Mouse (Mus musculus): ENCODE results near the gene Mafg. TPM values are rescaled to one million over a fixed set of nuclear protein-coding genes. Genes with fewer than 3 reads are reported as not detected.

Gene Mafg
- polyA plus RNA-seq, 1 experiment from 2014 or later, result 36.4 TPM

- peak; percentile 91 for ATAC-seq (ENCODE audit: insufficient number of reproducible peaks, low FRiP score, low TSS enrichment, low read depth)
- Histone ChIP-seq H3K27me3 (no peaks in the 10 kb centered on the region), H3K27ac (replicated peaks) (peak within 1 kb of the TSS; percentile 77), H3K36me3 (peaks cover 64% of the 10 kb centered on the region), H3K9ac (peak within 1 kb of the TSS; percentile 72), H3K4me1 (peaks cover 19% of the 10 kb centered on the region), H3K4me3 (replicated peaks) (peak within 1 kb of the TSS; percentile 80), H3K4me2 (replicated peaks) (peak within 1 kb of the TSS; percentile 74), H3K9me3 (replicated peaks) (no peaks in the 10 kb centered on the region)
- WGBS, result under 1% methylated on average over 56 of the region's 56 CpGs
These were observed 15.8 kb downstream of the Mafg start, which contains the start of gene Pcyt2 for GRCm38 (mm10) chr11:120617519-120618112. TSS of gene Pcyt2 (minus strand) at chr11:120617936.

DNA sequence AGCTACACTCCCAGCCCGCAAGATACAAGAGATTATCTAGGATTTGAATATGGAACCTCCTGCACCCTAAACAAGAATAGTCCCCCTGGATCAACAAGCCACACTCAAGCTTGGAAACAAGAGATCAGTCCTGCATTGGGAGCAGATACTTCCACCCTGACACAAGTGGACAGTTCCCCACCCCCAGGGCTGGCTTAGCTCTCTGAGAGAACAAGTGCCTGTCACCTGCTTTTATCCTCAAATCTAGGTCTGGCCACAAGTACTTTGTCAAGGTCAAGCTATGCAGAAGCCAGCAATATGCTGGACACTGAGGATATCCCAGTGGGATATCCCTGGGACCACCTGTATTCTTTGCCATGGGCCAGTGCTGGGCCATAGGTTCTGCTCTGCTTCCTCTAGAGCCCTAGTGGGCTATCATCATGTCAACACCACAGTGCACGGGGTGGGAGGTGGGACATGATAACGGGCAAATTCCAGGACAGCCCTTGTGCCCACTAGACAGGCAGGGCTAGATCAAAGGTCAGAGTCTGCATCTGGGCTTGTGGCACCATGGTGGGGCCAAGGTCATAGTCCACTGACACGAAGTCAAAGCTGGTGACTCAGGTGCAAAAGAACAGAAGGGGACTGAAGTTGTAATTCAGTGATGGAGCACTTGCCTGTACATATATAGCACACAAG, 16.6 kb downstream of the Mafg start:
- Histone ChIP-seq H3K4me2 (replicated peaks) (peak overlapping the region; percentile 74), H3K27me3 (no peaks in the 10 kb centered on the region), H3K4me1 (peaks cover 19% of the 10 kb centered on the region), H3K27ac (replicated peaks) (0 out of 2 replicates have a peak overlapping the region, but pooled peaks have one; percentile 77), H3K9ac (peak overlapping the region; percentile 72), H3K4me3 (replicated peaks) (peak overlapping the region; percentile 80), H3K36me3 (peaks cover 67% of the 10 kb centered on the region), H3K9me3 (replicated peaks) (no peaks in the 10 kb centered on the region)
- WGBS, result 43% methylated on average over 4 of the region's 4 CpGs
- ATAC-seq (ENCODE audit: insufficient number of reproducible peaks, low FRiP score, low TSS enrichment, low read depth), result no peak

DNA sequence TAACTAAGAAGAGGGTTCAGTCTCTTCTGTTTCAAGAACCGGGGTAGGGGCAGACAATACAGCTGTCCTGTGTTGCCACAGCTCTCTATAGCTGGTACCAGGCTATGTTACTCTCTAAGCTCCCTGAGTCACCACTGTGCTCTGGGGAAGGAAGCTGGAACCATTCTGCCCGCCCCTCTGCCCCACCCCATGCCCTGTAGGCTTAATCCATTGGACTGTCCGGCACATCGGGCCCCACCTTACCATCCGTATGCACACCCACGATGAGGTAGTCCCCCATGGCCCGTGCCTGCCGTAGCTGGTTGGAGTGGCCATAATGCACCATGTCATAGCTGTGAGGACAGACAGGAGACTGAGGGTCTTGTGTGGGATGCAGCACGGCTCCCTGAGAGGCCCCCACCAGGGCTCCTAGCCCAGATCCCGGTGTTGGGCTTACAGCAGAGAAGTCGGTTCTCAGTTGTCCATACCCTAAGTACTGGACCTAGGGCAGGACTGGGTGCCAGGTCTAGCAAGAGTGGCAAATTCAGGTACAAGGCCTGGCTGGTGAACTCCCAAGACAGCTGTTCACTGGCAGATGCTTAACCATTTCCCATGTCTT, 17.7 kb downstream of the Mafg start:
- Histone ChIP-seq H3K9me3 (replicated peaks) (no peaks in the 10 kb centered on the region), H3K27ac (replicated peaks) (no peak overlapping the region), H3K9ac (no peak overlapping the region), H3K4me3 (replicated peaks) (no peak overlapping the region), H3K4me1 (peaks cover 19% of the 10 kb centered on the region), H3K36me3 (peaks cover 67% of the 10 kb centered on the region), H3K4me2 (replicated peaks) (no peak overlapping the region), H3K27me3 (no peaks in the 10 kb centered on the region)
- no peak for ATAC-seq (ENCODE audit: insufficient number of reproducible peaks, low FRiP score, low TSS enrichment, low read depth)
- WGBS, result 90% methylated on average over 11 of the region's 11 CpGs

GRCm38 (mm10) chr11:120615167-120615566, 18.2 kb downstream of the Mafg start:
- H3K9ac ChIP-seq, result no peak overlapping the region
- peaks cover 19% of the 10 kb centered on the region for H3K4me1 ChIP-seq

DNA sequence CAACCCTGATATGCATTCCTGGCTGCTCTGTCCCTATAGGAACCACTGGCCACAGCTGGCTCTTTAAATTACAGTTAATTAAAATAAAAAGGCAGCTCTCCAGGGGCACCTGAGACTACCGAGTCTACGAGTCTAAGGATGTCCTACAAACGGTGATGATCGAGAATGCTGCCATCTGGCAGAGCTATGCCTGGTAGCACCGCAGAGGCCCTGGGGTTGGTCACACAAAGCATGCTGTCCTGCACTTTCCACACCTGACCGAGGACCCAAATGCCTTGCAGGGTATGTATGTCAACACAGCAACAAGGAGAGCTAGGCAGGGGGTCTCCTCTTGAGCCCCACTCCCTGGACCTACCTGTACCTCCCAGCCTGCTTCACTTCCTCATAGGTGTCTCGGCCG, 19.4 kb downstream of the Mafg start:
- no peak for ATAC-seq (ENCODE audit: insufficient number of reproducible peaks, low FRiP score, low TSS enrichment, low read depth)
- WGBS, result 82% methylated on average over 8 of the region's 8 CpGs
- Histone ChIP-seq H3K27me3 (no peaks in the 10 kb centered on the region), H3K9me3 (replicated peaks) (no peaks in the 10 kb centered on the region), H3K9ac (no peak overlapping the region), H3K4me3 (replicated peaks) (no peak overlapping the region), H3K4me1 (peaks cover 21% of the 10 kb centered on the region), H3K27ac (replicated peaks) (no peak overlapping the region), H3K4me2 (replicated peaks) (no peak overlapping the region), H3K36me3 (peaks cover 59% of the 10 kb centered on the region)

More at GRCm38 (mm10) chr11:120615167-120615566, 18.2 kb downstream of the Mafg start:
- no peak overlapping the region for H3K4me2 ChIP-seq (replicated peaks)
- no peak for ATAC-seq (ENCODE audit: insufficient number of reproducible peaks, low FRiP score, low TSS enrichment, low read depth)
- H3K4me3 ChIP-seq (replicated peaks), result no peak overlapping the region
- peaks cover 66% of the 10 kb centered on the region for H3K36me3 ChIP-seq
- no peaks in the 10 kb centered on the region for H3K27me3 ChIP-seq
- no peak overlapping the region for H3K27ac ChIP-seq (replicated peaks)
- 91% methylated on average over 6 of the region's 6 CpGs for WGBS
- H3K9me3 ChIP-seq (replicated peaks), result no peaks in the 10 kb centered on the region

GRCm38 (mm10) chr11:120613481-120613972, 19.9 kb downstream of the Mafg start:
- Histone ChIP-seq H3K4me1 (peaks cover 25% of the 10 kb centered on the region), H3K4me2 (replicated peaks) (no peak overlapping the region), H3K4me3 (replicated peaks) (no peak overlapping the region), H3K27me3 (0 out of 2 replicates have a peak, but pooled peaks cover 3% of the 10 kb centered on the region), H3K27ac (replicated peaks) (no peak overlapping the region), H3K36me3 (peaks cover 55% of the 10 kb centered on the region), H3K9me3 (replicated peaks) (no peaks in the 10 kb centered on the region), H3K9ac (no peak overlapping the region)
- no peak for ATAC-seq (ENCODE audit: insufficient number of reproducible peaks, low FRiP score, low TSS enrichment, low read depth)
- WGBS, result 94% methylated on average over 10 of the region's 10 CpGs

GRCm38 (mm10) chr11:120612763-120613162, 20.6 kb downstream of the Mafg start:
- WGBS, result 53% methylated on average over 6 of the region's 6 CpGs
- no peaks in the 10 kb centered on the region for H3K9me3 ChIP-seq (replicated peaks)
- H3K9ac ChIP-seq, result no peak overlapping the region
- no peak for ATAC-seq (ENCODE audit: insufficient number of reproducible peaks, low FRiP score, low TSS enrichment, low read depth)
- 0 out of 2 replicates have a peak, but pooled peaks cover 3% of the 10 kb centered on the region for H3K27me3 ChIP-seq
- no peak overlapping the region for H3K4me2 ChIP-seq (replicated peaks)
- peaks cover 51% of the 10 kb centered on the region for H3K36me3 ChIP-seq
- peaks cover 29% of the 10 kb centered on the region for H3K4me1 ChIP-seq
- no peak overlapping the region for H3K4me3 ChIP-seq (replicated peaks)
- H3K27ac ChIP-seq (replicated peaks), result no peak overlapping the region

DNA sequence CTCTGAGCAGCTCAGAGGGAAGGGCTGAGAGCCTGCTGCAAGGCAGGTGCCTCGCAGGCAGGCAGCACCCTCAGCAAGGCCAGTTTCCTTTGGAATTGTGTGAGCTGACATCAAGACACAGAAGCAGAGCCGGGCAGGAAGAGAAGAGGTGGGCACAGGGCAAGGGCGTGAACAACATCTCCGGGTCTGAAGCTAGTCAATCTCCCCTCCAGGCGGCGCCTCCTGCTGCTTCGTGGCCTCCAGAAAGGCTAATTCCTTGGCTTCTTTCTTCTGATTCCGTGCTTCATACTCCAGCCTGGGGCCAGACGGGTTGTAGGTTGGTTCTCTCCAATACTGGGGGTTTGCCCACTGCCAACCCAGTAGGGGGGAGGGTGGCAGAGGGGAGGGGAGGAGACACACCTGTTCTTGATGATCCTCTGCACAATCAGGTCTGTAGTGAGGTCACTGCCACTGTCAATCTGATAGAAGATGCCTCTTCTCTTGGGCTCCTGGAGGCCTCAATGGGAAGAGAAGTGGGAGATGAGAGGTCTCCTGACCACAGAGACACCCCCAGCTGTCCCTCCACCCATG, 22.8 kb downstream of the Mafg start:
- no peak for ATAC-seq (ENCODE audit: insufficient number of reproducible peaks, low FRiP score, low TSS enrichment, low read depth)
- Histone ChIP-seq H3K9me3 (replicated peaks) (no peaks in the 10 kb centered on the region), H3K36me3 (peaks cover 59% of the 10 kb centered on the region), H3K9ac (no peak overlapping the region), H3K27me3 (0 out of 2 replicates have a peak, but pooled peaks cover 3% of the 10 kb centered on the region), H3K4me2 (replicated peaks) (no peak overlapping the region), H3K27ac (replicated peaks) (no peak overlapping the region), H3K4me3 (replicated peaks) (no peak overlapping the region), H3K4me1 (peaks cover 15% of the 10 kb centered on the region)
- WGBS, result 74% methylated on average over 9 of the region's 9 CpGs

DNA sequence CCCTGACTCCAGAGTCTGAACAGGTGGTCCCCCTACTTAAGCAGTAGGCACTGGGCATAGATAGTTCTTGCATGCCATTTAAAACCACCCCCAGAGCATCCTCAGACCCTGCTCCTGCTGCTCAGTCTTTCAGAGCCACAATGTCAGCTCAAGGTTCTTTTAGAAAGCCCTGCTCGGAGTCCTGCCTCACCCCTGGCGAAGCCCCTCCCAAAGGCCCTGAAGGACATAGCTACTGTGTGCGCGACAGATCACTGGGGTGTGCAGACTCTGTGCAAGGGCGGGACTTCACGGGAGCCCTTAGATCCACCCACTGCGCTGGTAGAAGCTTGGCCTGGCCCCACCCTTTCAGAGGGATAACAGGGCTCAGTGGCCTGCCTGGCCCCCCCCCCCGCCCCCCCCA, 24.1 kb downstream of the Mafg start:
- H3K9ac ChIP-seq, result no peak overlapping the region
- no peak overlapping the region for H3K4me3 ChIP-seq (replicated peaks)
- H3K4me2 ChIP-seq (replicated peaks), result 0 out of 2 replicates have a peak overlapping the region, but pooled peaks have one; percentile 57
- WGBS, result 33% methylated on average over 8 of the region's 8 CpGs
- 0 out of 2 replicates have a peak, but pooled peaks cover 3% of the 10 kb centered on the region for H3K27me3 ChIP-seq
- H3K27ac ChIP-seq (replicated peaks), result no peak overlapping the region
- no peak for ATAC-seq (ENCODE audit: insufficient number of reproducible peaks, low FRiP score, low TSS enrichment, low read depth)
- H3K9me3 ChIP-seq (replicated peaks), result no peaks in the 10 kb centered on the region
- H3K36me3 ChIP-seq, result peaks cover 65% of the 10 kb centered on the region
- H3K4me1 ChIP-seq, result peaks cover 15% of the 10 kb centered on the region

GRCm38 (mm10) chr11:120608241-120609034, 25.0 kb downstream of the Mafg start, which contains the start of gene Npb:
TSS of gene Npb (plus strand) at chr11:120608477.
- H3K9ac ChIP-seq, result peak within 1 kb of the TSS; percentile 12
- H3K9me3 ChIP-seq (replicated peaks), result no peaks in the 10 kb centered on the region
- no peak within 1 kb of the TSS for H3K27ac ChIP-seq (replicated peaks)
- H3K4me2 ChIP-seq (replicated peaks), result peak within 1 kb of the TSS; percentile 57
- H3K4me3 ChIP-seq (replicated peaks), result peak within 1 kb of the TSS; percentile 30
- H3K27me3 ChIP-seq, result 0 out of 2 replicates have a peak, but pooled peaks cover 3% of the 10 kb centered on the region
- H3K4me1 ChIP-seq, result peaks cover 15% of the 10 kb centered on the region
- 5% methylated on average over 45 of the region's 45 CpGs for WGBS
- H3K36me3 ChIP-seq, result peaks cover 65% of the 10 kb centered on the region
- ATAC-seq (ENCODE audit: insufficient number of reproducible peaks, low FRiP score, low TSS enrichment, low read depth), result no peak

All from embryonic facial prominence, embryonic 15.5 days (tissue).